Mouse (Mus musculus): ENCODE measurements at regions not wholly inside any gene's neighbourhood (a gene's known extent, or its start where the extent isn't known, plus 50 kb on each side); places are given as distances from the start of the nearest gene placed in this dataset.

DNA sequence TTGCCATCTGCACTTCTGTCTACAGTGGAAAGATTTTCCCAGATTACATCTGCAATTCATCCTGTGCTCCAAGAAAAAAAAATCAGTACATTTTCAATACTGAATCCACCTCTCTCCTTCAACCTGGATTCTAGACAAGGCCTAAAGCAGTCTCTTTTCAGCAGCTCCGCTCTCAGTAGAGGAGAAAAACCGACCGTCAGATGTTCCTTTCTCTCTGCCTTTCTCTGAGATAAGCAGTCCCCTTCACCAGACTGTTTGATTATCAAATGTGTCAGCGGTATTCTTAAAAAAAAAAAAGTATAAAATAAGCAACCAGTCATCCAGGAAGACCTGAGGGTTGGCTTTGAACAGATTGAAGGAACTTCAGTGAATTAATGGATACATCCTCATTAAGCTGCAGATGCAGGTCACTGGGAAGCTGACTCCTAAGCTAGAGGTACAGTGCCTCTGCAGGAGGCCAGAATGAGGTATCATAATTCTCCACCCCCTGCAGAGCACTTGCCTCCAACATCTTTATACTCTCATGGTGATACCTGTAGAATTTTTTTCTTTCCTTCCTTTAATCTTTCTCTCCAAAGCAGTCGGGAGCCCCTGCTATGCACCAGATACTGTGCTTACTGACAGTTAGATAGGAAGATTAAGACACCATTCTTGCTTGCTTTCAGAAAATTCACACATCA, 98.7 kb upstream of the Wls start:
- Histone ChIP-seq H3K9me3 (ENCODE audit: low read length) (no peaks in the 10 kb centered on the region), H3K36me3 (ENCODE audit: insufficient read depth, low read length) (no peaks in the 10 kb centered on the region), H3K4me2 (replicated peaks; ENCODE audit: low read depth, low read length) (no peak overlapping the region), H3K27ac (ENCODE audit: low read length) (no peak overlapping the region), H3K27me3 (replicated peaks; ENCODE audit: insufficient read depth, low read length) (no peaks in the 10 kb centered on the region), H3K4me3 (ENCODE audit: low read depth, low read length) (no peak overlapping the region), H3K4me1 (ENCODE audit: insufficient read depth, low read depth, low read length) (no peaks in the 10 kb centered on the region), H3K9ac (replicated peaks; ENCODE audit: low read depth) (no peak overlapping the region)
- DNase-seq (ENCODE audit: low spot score): no peak
- TF ChIP-seq CTCF (IDR thresholded peaks at IDR 0.05) (no peak), EP300 (IDR thresholded peaks at IDR 0.05) (no peak)
- no peak for ATAC-seq
- WGBS: 40% methylated on average over 5 of the region's 5 CpGs

DNA sequence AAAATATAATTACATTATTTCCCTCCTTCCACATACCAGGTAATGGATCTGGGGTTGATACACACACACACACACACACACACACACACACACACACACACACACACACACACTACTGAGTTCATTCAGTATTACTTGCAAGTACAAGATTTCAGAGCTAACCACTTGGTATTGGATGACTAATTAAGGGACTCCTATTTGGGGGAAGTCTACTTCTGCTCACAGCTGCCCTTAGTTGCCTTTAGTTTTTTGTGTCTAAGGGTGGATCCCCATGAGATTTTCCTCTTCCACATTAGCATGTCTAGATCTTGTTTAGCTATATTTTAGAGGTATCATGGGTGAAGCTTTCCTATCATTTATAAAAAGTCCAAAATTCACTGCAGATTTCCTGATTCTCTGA, 97.7 kb upstream of the Wls start:
- ATAC-seq (no peak), DNase-seq (ENCODE audit: low spot score) (no peak)
- no peaks in the 10 kb centered on the region for H3K36me3 ChIP-seq (ENCODE audit: insufficient read depth, low read length)
- H3K27me3 ChIP-seq (replicated peaks; ENCODE audit: insufficient read depth, low read length): no peaks in the 10 kb centered on the region
- no peaks in the 10 kb centered on the region for H3K9me3 ChIP-seq (ENCODE audit: low read length)
- H3K4me3 ChIP-seq (ENCODE audit: low read depth, low read length): no peak overlapping the region
- H3K4me1 ChIP-seq (ENCODE audit: insufficient read depth, low read depth, low read length): no peaks in the 10 kb centered on the region
- H3K9ac ChIP-seq (replicated peaks; ENCODE audit: low read depth): no peak overlapping the region
- no peak overlapping the region for H3K27ac ChIP-seq (ENCODE audit: low read length)
- TF ChIP-seq EP300 (IDR thresholded peaks at IDR 0.05) (no peak), CTCF (IDR thresholded peaks at IDR 0.05) (no peak)
- no peak overlapping the region for H3K4me2 ChIP-seq (replicated peaks; ENCODE audit: low read depth, low read length)

DNA sequence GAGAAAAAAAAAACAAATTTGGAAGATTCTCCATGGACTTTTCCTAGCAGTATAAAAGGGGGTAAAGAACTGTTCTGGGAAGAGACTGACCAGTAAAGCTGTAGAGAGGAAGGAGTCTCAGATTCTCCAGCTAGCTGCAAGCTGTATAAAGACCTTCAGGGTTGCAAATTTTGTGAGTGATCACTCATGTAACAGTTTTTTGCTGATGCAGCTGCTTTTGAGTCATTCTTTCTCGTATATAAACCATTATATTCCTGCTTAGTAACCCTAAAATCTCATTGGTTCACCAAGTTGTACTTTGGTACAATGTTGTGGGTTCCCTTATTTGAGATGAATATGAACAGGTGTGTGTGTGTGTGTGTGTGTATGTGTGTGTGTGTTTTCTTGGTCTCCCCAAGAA, 79.7 kb upstream of the Wls start:
- no peak for ATAC-seq
- no peak overlapping the region for H3K4me3 ChIP-seq (ENCODE audit: low read depth, low read length)
- H3K36me3 ChIP-seq (ENCODE audit: insufficient read depth, low read length): no peaks in the 10 kb centered on the region
- WGBS: 46% methylated on average over 1 of the region's 1 CpGs
- TF ChIP-seq CTCF (IDR thresholded peaks at IDR 0.05): no peak
- TF ChIP-seq EP300 (IDR thresholded peaks at IDR 0.05): no peak
- H3K9ac ChIP-seq (replicated peaks; ENCODE audit: low read depth): no peak overlapping the region
- H3K27ac ChIP-seq (ENCODE audit: low read length): no peak overlapping the region
- no peaks in the 10 kb centered on the region for H3K4me1 ChIP-seq (ENCODE audit: insufficient read depth, low read depth, low read length)
- no peak overlapping the region for H3K4me2 ChIP-seq (replicated peaks; ENCODE audit: low read depth, low read length)
- H3K27me3 ChIP-seq (replicated peaks; ENCODE audit: insufficient read depth, low read length): no peaks in the 10 kb centered on the region
- no peak for DNase-seq (ENCODE audit: low spot score)
- no peaks in the 10 kb centered on the region for H3K9me3 ChIP-seq (ENCODE audit: low read length)

DNA sequence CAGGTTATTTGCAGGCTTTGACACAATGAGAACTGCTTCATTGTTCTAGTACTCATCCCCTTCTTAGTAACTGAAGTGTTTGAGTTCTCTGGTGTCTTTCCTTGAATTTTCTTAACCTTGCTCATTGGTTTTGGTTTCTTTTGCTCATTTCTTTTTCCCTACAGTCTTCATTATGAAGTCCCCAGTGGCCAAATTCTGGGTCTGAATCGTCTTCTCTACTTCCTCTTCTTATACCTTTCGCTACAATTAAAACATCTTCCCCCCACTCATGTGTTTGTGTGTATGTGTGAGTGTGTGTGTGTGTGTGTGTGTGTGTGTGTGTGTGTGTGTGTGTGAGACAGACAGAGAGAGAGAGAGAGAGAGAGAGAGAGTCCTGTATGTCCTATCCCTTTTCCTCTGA, 79.2 kb upstream of the Wls start:
- ATAC-seq (no peak), DNase-seq (ENCODE audit: low spot score) (no peak)
- no peak overlapping the region for H3K27ac ChIP-seq (ENCODE audit: low read length)
- H3K27me3 ChIP-seq (replicated peaks; ENCODE audit: insufficient read depth, low read length): no peaks in the 10 kb centered on the region
- H3K36me3 ChIP-seq (ENCODE audit: insufficient read depth, low read length): no peaks in the 10 kb centered on the region
- H3K4me2 ChIP-seq (replicated peaks; ENCODE audit: low read depth, low read length): no peak overlapping the region
- H3K9ac ChIP-seq (replicated peaks; ENCODE audit: low read depth): no peak overlapping the region
- no peak overlapping the region for H3K4me3 ChIP-seq (ENCODE audit: low read depth, low read length)
- no peaks in the 10 kb centered on the region for H3K4me1 ChIP-seq (ENCODE audit: insufficient read depth, low read depth, low read length)
- TF ChIP-seq CTCF (IDR thresholded peaks at IDR 0.05) (no peak), EP300 (IDR thresholded peaks at IDR 0.05) (no peak)
- H3K9me3 ChIP-seq (ENCODE audit: low read length): no peaks in the 10 kb centered on the region
- WGBS: 74% methylated on average over 2 of the region's 2 CpGs

DNA sequence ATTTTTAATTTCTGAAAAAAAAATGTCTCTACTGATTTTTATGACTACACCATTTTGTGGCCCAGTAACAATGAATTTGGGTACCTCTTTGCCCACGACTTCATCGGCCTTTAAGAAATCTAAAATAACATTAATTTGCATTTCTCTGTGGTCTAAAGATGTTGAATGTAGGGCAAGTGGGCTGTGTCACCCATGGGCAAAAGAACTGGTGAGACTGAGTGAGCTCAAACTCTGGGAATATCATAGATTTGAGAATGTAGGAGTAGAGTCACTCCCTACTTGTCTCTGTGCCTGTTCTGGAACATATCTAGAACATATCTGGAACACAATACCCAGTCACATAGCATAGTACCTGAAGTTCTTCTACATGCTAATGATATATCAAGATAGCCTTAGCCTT, 78.5 kb upstream of the Wls start:
- DNase-seq (ENCODE audit: low spot score) (no peak), ATAC-seq (no peak)
- no peaks in the 10 kb centered on the region for H3K4me1 ChIP-seq (ENCODE audit: insufficient read depth, low read depth, low read length)
- H3K9ac ChIP-seq (replicated peaks; ENCODE audit: low read depth): no peak overlapping the region
- no peaks in the 10 kb centered on the region for H3K9me3 ChIP-seq (ENCODE audit: low read length)
- no peak overlapping the region for H3K27ac ChIP-seq (ENCODE audit: low read length)
- 92% methylated on average over 2 of the region's 2 CpGs for WGBS
- H3K27me3 ChIP-seq (replicated peaks; ENCODE audit: insufficient read depth, low read length): no peaks in the 10 kb centered on the region
- no peak overlapping the region for H3K4me2 ChIP-seq (replicated peaks; ENCODE audit: low read depth, low read length)
- TF ChIP-seq CTCF (IDR thresholded peaks at IDR 0.05) (no peak), EP300 (IDR thresholded peaks at IDR 0.05) (no peak)
- H3K36me3 ChIP-seq (ENCODE audit: insufficient read depth, low read length): no peaks in the 10 kb centered on the region
- H3K4me3 ChIP-seq (ENCODE audit: low read depth, low read length): no peak overlapping the region

DNA sequence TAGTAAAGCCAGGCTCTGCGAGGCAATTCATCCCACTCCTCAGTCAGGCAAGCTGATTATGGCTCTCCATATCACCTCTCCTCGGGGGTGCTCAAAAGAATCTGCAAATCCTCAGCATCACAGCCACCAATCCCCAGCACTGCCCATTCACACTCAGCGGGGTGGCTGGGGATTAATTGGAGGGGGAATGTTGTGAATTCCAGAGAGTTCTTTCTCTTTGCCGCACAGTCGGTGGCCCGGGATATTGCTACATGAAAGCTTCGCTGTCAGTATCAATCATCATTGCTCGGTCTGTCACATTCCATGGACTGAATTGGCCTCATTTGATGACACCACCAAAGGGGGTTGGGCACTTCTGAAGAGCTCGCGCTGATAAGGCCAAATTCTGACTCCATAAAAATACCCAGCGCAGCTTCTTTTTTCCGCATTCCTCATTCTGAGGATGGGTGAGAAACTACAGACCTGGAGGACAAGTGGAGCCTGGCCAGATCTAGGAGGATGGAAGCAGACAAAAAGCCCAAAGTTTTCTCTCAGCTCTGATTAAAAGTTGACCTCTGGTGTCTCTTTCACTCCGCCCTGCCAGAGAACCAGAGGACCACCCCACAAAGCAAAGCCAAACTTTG, 57.1 kb upstream of the Wls start:
- 0 out of 2 replicates have a peak overlapping the region, but pooled peaks have one; percentile 17 for H3K4me2 ChIP-seq (replicated peaks; ENCODE audit: low read depth, low read length)
- no peak overlapping the region for H3K9ac ChIP-seq (replicated peaks; ENCODE audit: low read depth)
- H3K36me3 ChIP-seq (ENCODE audit: insufficient read depth, low read length): no peaks in the 10 kb centered on the region
- H3K4me1 ChIP-seq (ENCODE audit: insufficient read depth, low read depth, low read length): no peaks in the 10 kb centered on the region
- H3K9me3 ChIP-seq (ENCODE audit: low read length): no peaks in the 10 kb centered on the region
- TF ChIP-seq CTCF (IDR thresholded peaks at IDR 0.05) (no peak), EP300 (IDR thresholded peaks at IDR 0.05) (no peak)
- H3K27me3 ChIP-seq (replicated peaks; ENCODE audit: insufficient read depth, low read length): no peaks in the 10 kb centered on the region
- ATAC-seq (no peak), DNase-seq (ENCODE audit: low spot score) (no peak)
- H3K27ac ChIP-seq (ENCODE audit: low read length): no peak overlapping the region
- H3K4me3 ChIP-seq (ENCODE audit: low read depth, low read length): no peak overlapping the region
- WGBS: 12% methylated on average over 13 of the region's 13 CpGs

Data from lung, postnatal 0 days (tissue).